Mouse (Mus musculus) ovary, postnatal 14 days (tissue): ENCODE measurements at regions not wholly inside any gene's neighbourhood (a gene's known extent, or its start where the extent isn't known, plus 50 kb on each side); places are given as distances from the start of the nearest gene placed in this dataset.

ENCODE experiments used
- DNase-seq: peaks from one replicate; pipeline ENCODE4 v3.0.0; 2022; ENCODE audit warnings: low spot score

GRCm38 (mm10) chr13:48192476-48192875 is 68.6 kb upstream of the Id4 start:
- no peak for DNase-seq

- no peak for DNase-seq
Observed at GRCm38 (mm10) chr13:48193942-48194341, 67.1 kb upstream of the Id4 start.

- no peak for DNase-seq
Observed at GRCm38 (mm10) chr13:48207824-48208223, 53.2 kb upstream of the Id4 start.
